Mouse (Mus musculus) limb, embryonic 13.5 days (tissue): ENCODE measurements around the gene Trit1. TPM values are rescaled to one million over a fixed set of nuclear protein-coding genes. Genes with fewer than 3 reads are reported as not detected.

Experiments used
- ATAC-seq: fragments of 200-750 bp; cut with Nextera tagmentation; 2 replicates; pipeline ENCODE4 v1.8.0; 2017; ENCODE audit warnings: low read depth, moderate number of reproducible peaks, moderate TSS enrichment; ENCODE audit not compliant: low FRiP score
- H3K27ac ChIP-seq: fragments of 300-500 bp; sonication (generic); 2 replicates; pipeline ENCODE4 v1.5.1; 2015; ENCODE audit warnings: inconsistent platforms, mild to moderate bottlenecking, moderate library complexity
- H3K27me3 ChIP-seq: fragments of 300-500 bp; sonication (generic); 2 replicates; pipeline ENCODE4 v1.6.1; 2015; ENCODE audit warnings: mild to moderate bottlenecking, inconsistent platforms
- H3K36me3 ChIP-seq: fragments of 300-500 bp; sonication (generic); 2 replicates; pipeline ENCODE4 v1.6.1; 2015; ENCODE audit warnings: inconsistent platforms, mild to moderate bottlenecking, moderate library complexity
- H3K4me1 ChIP-seq: fragments of 300-500 bp; sonication (generic); 2 replicates; pipeline ENCODE4 v1.6.1; 2015; ENCODE audit warnings: inconsistent platforms
- H3K4me2 ChIP-seq: fragments of 300-500 bp; sonication (generic); replicated peaks from 2 replicates; pipeline ENCODE4 v1.6.1; 2015; ENCODE audit warnings: inconsistent platforms, mild to moderate bottlenecking, moderate library complexity
- H3K4me3 ChIP-seq: fragments of 300-500 bp; sonication (generic); 2 replicates; pipeline ENCODE4 v1.5.1; 2015; ENCODE audit warnings: moderate library complexity, mild to moderate bottlenecking, inconsistent platforms
- H3K9ac ChIP-seq: fragments of 300-500 bp; sonication (generic); 2 replicates; pipeline ENCODE4 v1.6.1; 2015; ENCODE audit warnings: mild to moderate bottlenecking, inconsistent platforms
- H3K9me3 ChIP-seq: fragments of 300-500 bp; sonication (generic); 2 replicates; pipeline ENCODE4 v1.6.1; 2016; ENCODE audit warnings: inconsistent platforms
- WGBS: fragments of 180-500 bp; shearing (Covaris S2); methylation state at CpG from one replicate; pipeline ENCODE4 v1.1.7; 2015; 5-methylcytosine and 5-hydroxymethylcytosine counted together
- polyA plus RNA-seq: library from polyadenylated mRNA; unstranded; fragments of >200 nt; fragmentation: Nextera tagmentation; extraction: Ambion mirVana; gene quantifications from 2 replicates; pipeline ENCODE4 v1.2.1, GENCODE M21; 2015

Trit1 gene
- polyA plus RNA-seq, 1 experiment from 2014 or later, result 19.1 TPM

GRCm38 (mm10) chr4:123026161-123026560, 9.8 kb downstream of the Trit1 start:
- peaks cover 58% of the 10 kb centered on the region for H3K36me3 ChIP-seq
- no peak overlapping the region for H3K27ac ChIP-seq
- H3K27me3 ChIP-seq, result no peaks in the 10 kb centered on the region
- ATAC-seq, result no peak
- 0 out of 2 replicates have a peak, but pooled peaks cover 3% of the 10 kb centered on the region for H3K4me1 ChIP-seq
- H3K9ac ChIP-seq, result no peak overlapping the region
- no peak overlapping the region for H3K4me3 ChIP-seq
- no peak overlapping the region for H3K4me2 ChIP-seq
- H3K9me3 ChIP-seq, result no peaks in the 10 kb centered on the region
- 92% methylated on average over 13 of the region's 13 CpGs for WGBS

DNA sequence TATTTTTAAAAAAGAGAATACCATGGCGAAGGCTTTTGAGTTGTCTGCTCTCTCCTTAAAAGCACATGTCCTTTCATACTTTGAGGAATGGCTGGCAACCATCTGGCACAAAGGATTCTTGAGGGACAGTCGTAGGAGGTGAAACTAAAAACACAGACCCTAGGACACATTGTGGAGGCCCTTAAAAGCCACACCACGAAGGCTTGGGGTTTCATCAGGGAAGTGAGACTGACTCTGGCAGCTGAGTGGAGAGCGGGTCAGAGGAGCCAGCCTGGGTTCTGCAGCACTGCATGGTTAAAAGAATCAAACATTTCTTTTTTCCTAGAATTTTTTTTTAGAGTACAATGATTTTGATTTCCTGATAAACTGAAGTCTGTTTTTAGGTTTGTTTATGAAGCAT, 10.2 kb downstream of the Trit1 start:
- no peak for ATAC-seq
- Histone ChIP-seq H3K27ac (no peak overlapping the region), H3K36me3 (peaks cover 58% of the 10 kb centered on the region), H3K4me1 (0 out of 2 replicates have a peak, but pooled peaks cover 3% of the 10 kb centered on the region), H3K4me3 (no peak overlapping the region), H3K9ac (no peak overlapping the region), H3K9me3 (no peaks in the 10 kb centered on the region), H3K27me3 (no peaks in the 10 kb centered on the region), H3K4me2 (no peak overlapping the region)
- WGBS, result 86% methylated on average over 4 of the region's 4 CpGs

DNA sequence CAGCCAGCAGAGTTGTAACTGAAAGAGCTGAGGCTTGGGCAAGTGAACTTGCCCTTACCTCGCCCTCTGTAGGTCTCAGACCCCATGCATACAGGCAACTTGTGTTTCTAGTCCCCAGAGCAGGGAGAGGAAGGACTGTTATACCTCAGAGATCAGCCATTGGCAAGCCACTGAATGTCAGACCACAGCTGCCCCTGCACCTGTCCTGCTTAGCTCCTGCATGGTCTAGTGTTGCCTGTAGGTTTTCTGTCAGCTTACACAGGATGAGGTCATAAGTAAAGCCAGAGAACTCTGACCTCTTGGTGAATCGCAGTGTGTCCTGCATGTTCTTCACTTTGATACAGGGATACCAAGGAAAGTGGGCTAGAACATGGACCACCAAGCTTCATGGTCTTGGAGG, 18.4 kb downstream of the Trit1 start:
- H3K36me3 ChIP-seq, result peaks cover 51% of the 10 kb centered on the region
- no peak for ATAC-seq
- WGBS, result 88% methylated on average over 2 of the region's 2 CpGs

GRCm38 (mm10) chr4:123035636-123036035, 19.2 kb downstream of the Trit1 start:
- Histone ChIP-seq H3K4me2 (no peak overlapping the region), H3K27me3 (no peaks in the 10 kb centered on the region), H3K4me3 (no peak overlapping the region), H3K27ac (no peak overlapping the region), H3K36me3 (peaks cover 47% of the 10 kb centered on the region), H3K4me1 (no peaks in the 10 kb centered on the region), H3K9me3 (no peaks in the 10 kb centered on the region), H3K9ac (no peak overlapping the region)
- WGBS, result 92% methylated on average over 2 of the region's 2 CpGs
- ATAC-seq, result no peak

More for the DNA sequence above, 18.4 kb downstream of the Trit1 start:
- H3K9ac ChIP-seq, result no peak overlapping the region
- no peaks in the 10 kb centered on the region for H3K9me3 ChIP-seq
- H3K4me1 ChIP-seq, result no peaks in the 10 kb centered on the region
- H3K4me3 ChIP-seq, result no peak overlapping the region
- no peak overlapping the region for H3K4me2 ChIP-seq
- no peaks in the 10 kb centered on the region for H3K27me3 ChIP-seq
- H3K27ac ChIP-seq, result no peak overlapping the region

DNA sequence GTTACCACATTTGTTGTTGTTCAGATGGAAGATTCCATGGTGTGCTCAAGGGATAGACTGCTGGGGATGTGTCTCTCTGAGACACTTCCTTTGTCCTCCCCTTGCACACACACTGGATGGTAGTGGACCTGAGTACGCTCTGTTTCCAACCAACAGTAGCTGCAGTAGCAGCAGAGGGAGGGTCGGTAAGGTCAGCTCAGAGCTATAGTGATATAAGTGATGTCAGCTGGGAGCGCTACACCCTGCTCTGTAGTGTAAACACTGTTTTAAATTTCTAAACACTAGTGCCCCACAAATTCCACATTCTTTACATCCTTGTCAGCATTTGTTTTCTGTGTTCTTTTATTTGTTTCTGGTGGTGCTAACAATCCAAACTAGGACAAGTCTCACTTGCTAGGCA, 20.3 kb downstream of the Trit1 start:
- Histone ChIP-seq H3K27ac (no peak overlapping the region), H3K36me3 (peaks cover 42% of the 10 kb centered on the region), H3K9ac (no peak overlapping the region), H3K4me1 (no peaks in the 10 kb centered on the region), H3K4me2 (no peak overlapping the region), H3K4me3 (no peak overlapping the region), H3K9me3 (no peaks in the 10 kb centered on the region), H3K27me3 (no peaks in the 10 kb centered on the region)
- no peak for ATAC-seq
- WGBS, result 82% methylated on average over 3 of the region's 3 CpGs

DNA sequence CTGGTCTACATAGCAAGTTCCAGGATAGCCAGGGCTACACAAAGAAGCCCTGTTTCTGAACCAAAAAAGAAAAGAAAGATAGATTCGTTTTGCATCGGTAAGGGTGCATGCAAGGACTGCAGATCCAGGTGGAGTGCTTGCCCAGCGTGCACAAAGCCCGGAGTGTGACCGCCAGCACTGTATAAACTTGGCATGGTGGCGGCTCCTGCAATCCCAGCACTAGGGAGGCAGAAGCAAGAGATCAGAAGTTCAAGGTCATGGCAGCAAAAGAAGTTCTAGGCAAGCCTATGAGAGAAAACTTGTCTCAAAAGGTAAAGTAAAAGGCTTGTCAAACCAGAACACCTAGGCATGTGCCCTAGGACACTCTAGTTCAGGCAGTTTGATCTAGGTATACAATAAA, 24.7 kb downstream of the Trit1 start:
- WGBS, result 94% methylated on average over 6 of the region's 6 CpGs
- no peaks in the 10 kb centered on the region for H3K4me1 ChIP-seq
- peaks cover 48% of the 10 kb centered on the region for H3K36me3 ChIP-seq
- H3K9ac ChIP-seq, result no peak overlapping the region
- H3K27me3 ChIP-seq, result no peaks in the 10 kb centered on the region
- no peak overlapping the region for H3K4me3 ChIP-seq
- H3K4me2 ChIP-seq, result no peak overlapping the region
- H3K9me3 ChIP-seq, result no peaks in the 10 kb centered on the region
- no peak for ATAC-seq
- no peak overlapping the region for H3K27ac ChIP-seq

DNA sequence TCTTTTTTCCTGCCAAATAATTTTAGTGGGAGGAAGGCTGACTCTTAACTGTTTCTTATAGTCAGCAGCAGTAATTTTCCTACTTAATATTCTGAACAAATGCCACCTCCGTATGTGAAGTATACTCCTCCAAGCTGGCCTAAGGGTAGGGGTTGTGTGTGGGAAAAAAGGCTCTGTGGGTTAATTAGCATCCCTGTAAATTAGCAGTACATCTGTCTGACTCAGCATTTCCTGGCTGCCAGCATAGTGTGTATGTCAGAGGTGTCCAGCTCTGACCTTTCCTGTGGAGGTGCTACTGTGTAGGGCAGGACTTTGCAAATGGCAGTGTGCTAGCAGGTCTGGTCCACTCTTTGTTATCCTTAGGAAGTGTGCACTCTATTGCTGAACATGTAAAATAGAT, 27.5 kb downstream of the Trit1 start:
- no peak for ATAC-seq
- Histone ChIP-seq H3K4me1 (no peaks in the 10 kb centered on the region), H3K4me2 (no peak overlapping the region), H3K9ac (no peak overlapping the region), H3K27me3 (no peaks in the 10 kb centered on the region), H3K9me3 (no peaks in the 10 kb centered on the region), H3K27ac (no peak overlapping the region), H3K36me3 (peaks cover 72% of the 10 kb centered on the region), H3K4me3 (no peak overlapping the region)
- WGBS, result 78% methylated on average over 1 of the region's 1 CpGs

- Histone ChIP-seq H3K4me1 (peaks cover 4% of the 10 kb centered on the region), H3K36me3 (peaks cover 73% of the 10 kb centered on the region), H3K27me3 (no peaks in the 10 kb centered on the region), H3K4me3 (no peak overlapping the region), H3K9me3 (no peaks in the 10 kb centered on the region), H3K4me2 (no peak overlapping the region), H3K27ac (no peak overlapping the region), H3K9ac (no peak overlapping the region)
- WGBS, result 83% methylated on average over 4 of the region's 4 CpGs
- no peak for ATAC-seq
These were observed 28.4 kb downstream of the Trit1 start for GRCm38 (mm10) chr4:123044842-123045241.

DNA sequence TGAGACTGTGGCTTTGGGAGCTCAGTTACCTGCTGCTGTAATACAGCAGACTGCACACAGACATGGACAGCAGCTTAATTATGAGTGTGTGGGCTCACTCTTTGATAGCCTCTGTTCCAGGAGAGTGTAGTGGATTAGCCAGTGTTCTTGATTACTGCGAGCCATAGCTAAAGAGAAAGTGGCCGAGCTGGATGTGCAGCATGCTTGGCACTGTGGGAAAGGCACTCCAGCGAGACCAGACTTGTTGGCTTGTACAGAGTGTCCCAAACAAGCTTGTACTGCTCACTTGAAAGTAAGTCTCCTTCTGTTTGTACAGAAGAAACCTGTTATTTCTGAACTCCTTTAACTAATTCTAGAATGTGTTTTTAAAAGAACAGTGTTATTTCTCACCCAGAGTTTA, 29.9 kb downstream of the Trit1 start:
- no peak for ATAC-seq
- H3K9ac ChIP-seq, result no peak overlapping the region

DNA sequence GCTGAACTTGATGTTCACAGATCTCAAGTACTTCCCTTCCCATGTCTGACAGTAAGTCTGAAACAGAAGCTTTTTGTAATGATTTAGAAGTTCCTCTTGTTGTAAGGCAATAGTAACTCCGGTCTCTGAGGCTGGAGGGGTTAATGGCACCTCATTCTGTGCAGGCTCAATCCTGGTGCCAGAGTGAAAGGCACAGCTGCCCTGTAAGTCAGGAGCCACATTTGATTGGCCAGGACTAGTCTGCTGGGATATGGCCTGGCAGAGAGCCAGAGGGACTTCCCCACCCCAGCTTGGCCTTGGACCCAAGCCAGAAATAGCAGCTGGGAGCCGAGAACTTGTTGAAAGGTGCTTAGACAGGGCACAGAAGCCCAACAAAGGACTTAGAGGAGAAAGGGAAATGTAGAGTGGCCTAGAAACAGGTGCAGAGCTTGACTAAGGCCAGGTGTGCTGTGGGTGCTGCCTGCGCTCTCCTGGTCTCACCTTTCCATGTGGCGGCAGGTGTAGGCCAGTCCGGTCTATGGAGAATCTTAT, 34.3 kb downstream of the Trit1 start:
- peak; percentile 93 for ATAC-seq
- Histone ChIP-seq H3K9me3 (no peaks in the 10 kb centered on the region), H3K4me1 (peaks cover 23% of the 10 kb centered on the region), H3K4me3 (no peak overlapping the region), H3K4me2 (no peak overlapping the region), H3K9ac (peak overlapping the region; percentile 14; the same call in 1 of the 2 replicates), H3K27ac (peak overlapping the region; percentile 39; the same call in 1 of the 2 replicates), H3K27me3 (no peaks in the 10 kb centered on the region), H3K36me3 (peaks cover 90% of the 10 kb centered on the region)
- 27% methylated on average over 5 of the region's 5 CpGs for WGBS

More for the DNA sequence above, 29.9 kb downstream of the Trit1 start:
- Histone ChIP-seq H3K4me3 (no peak overlapping the region), H3K9me3 (no peaks in the 10 kb centered on the region), H3K4me1 (peaks cover 19% of the 10 kb centered on the region), H3K36me3 (peaks cover 79% of the 10 kb centered on the region), H3K27ac (0 out of 2 replicates have a peak overlapping the region, but pooled peaks have one; percentile 33), H3K27me3 (no peaks in the 10 kb centered on the region), H3K4me2 (no peak overlapping the region)
- WGBS, result 76% methylated on average over 3 of the region's 3 CpGs

DNA sequence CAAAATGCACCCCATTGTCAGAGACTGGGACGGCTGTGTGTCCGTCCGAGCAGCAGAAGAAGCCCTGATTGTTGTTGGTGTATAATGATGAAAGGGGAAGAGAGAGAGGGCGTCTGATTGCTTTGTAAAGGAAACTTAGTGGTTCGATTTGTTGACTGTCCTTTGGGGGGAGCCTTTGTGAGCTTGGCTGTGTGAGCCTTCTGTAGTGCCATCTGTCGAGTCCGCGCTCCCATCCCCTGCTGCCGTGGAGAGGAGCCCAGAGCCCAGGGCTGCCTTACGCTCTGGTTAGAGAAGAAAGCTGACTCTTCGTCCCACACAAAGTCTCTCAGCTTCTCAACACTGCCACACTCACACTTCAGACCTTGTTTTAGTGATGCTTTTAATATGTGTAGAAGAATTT, 36.8 kb downstream of the Trit1 start:
- Histone ChIP-seq H3K36me3 (peaks cover 86% of the 10 kb centered on the region), H3K27ac (no peak overlapping the region), H3K9me3 (no peaks in the 10 kb centered on the region), H3K9ac (no peak overlapping the region), H3K27me3 (no peaks in the 10 kb centered on the region), H3K4me3 (no peak overlapping the region), H3K4me1 (peaks cover 23% of the 10 kb centered on the region), H3K4me2 (no peak overlapping the region)
- 85% methylated on average over 11 of the region's 11 CpGs for WGBS
- no peak for ATAC-seq

- Histone ChIP-seq H3K27me3 (no peaks in the 10 kb centered on the region), H3K36me3 (peaks cover 75% of the 10 kb centered on the region), H3K9ac (no peak overlapping the region), H3K9me3 (no peaks in the 10 kb centered on the region), H3K27ac (no peak overlapping the region), H3K4me2 (no peak overlapping the region), H3K4me3 (no peak overlapping the region), H3K4me1 (peaks cover 23% of the 10 kb centered on the region)
- 88% methylated on average over 16 of the region's 16 CpGs for WGBS
- ATAC-seq, result no peak
These were observed 37.9 kb downstream of the Trit1 start for GRCm38 (mm10) chr4:123054172-123054790.
